Mouse (Mus musculus) lung, adult 18-20 months (tissue): ENCODE measurements around the gene Slc5a10.

Experiments
- DNase-seq, 2 experiments: peaks; one replicate each; pipeline ENCODE4 v3.0.0; 2022; ENCODE audit warnings: mixed read lengths in 2 of 2

The Slc5a10 gene

DNA sequence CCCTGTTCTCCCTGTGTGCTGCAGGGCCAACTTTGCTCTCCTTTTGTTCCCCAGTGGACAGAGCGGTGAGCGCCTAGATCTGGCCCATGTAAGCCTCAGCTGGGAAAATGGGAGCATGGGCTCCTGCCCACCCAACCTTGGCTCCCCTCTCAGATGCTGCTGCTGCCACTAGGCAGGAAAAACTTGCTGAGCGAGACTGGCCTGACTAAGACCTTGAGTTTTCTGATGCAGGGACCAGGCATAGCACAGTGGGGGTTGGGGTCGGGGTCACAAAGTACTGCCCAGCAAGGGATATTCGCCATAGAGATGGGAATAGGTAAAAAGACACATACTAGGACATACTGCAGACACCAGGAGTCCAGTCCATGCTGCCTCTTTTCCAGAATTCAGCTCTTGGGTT is 53.4 kb downstream of the Slc5a10 start:
- no peak for DNase-seq

GRCm38 (mm10) chr11:61665991-61666799 is 54.4 kb downstream of the Slc5a10 start:
- peak in 1 of 2 experiments; percentile 53 for DNase-seq

DNA sequence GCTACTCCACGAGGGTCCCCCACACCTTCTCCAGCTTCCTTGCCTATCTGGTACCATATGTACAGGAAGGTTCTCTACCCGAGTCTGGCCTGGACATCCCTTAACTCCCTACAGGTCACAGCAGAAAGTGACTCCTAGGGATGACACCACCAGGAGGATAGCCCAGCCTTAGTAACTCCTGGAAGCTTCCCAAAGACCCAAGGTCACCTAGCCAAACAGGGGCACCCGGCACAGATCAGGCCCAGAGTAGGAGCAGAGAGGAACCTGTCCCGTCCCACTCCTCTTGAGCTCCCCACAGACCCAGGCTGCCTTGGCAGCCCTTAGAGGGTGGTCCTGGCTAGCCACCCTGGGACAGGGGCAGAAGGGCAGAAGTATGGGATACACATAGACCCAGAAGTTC is 55.2 kb downstream of the Slc5a10 start:
- DNase-seq: no peak

GRCm38 (mm10) chr11:61662189-61662588 is 58.4 kb downstream of the Slc5a10 start:
- DNase-seq: no peak

DNA sequence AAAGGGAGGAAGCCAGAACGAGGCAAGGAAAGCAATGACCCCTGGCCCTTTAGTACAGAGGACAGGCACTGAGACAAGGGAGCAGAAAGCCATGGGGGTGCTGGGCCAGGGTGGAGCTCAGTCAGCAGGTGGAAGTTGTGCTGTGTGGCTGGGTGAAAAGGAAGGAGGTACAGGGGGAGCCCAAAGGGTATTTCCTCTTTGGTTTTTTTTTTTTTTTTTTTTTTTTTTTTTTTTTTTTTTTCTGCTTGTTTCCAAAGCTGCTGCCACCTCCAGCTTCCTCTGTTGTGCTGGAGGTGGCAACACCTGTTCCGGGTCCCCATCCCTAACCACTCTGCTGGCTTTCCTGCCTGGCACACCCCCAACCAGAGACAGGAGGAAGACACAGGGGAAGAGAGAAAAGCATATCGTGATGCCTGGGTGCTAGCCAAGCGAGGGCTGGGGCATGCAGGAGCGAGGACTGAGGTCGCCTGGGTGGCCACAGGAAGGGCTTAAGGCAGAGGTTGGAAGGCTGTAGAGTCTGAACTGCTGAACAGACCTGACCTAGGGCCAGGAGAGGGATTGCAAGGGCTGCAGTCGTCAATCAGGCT is 59.7 kb downstream of the Slc5a10 start:
- DNase-seq: no peak

- DNase-seq: no peak
These were observed 60.6 kb downstream of the Slc5a10 start for GRCm38 (mm10) chr11:61660001-61660400.

DNA sequence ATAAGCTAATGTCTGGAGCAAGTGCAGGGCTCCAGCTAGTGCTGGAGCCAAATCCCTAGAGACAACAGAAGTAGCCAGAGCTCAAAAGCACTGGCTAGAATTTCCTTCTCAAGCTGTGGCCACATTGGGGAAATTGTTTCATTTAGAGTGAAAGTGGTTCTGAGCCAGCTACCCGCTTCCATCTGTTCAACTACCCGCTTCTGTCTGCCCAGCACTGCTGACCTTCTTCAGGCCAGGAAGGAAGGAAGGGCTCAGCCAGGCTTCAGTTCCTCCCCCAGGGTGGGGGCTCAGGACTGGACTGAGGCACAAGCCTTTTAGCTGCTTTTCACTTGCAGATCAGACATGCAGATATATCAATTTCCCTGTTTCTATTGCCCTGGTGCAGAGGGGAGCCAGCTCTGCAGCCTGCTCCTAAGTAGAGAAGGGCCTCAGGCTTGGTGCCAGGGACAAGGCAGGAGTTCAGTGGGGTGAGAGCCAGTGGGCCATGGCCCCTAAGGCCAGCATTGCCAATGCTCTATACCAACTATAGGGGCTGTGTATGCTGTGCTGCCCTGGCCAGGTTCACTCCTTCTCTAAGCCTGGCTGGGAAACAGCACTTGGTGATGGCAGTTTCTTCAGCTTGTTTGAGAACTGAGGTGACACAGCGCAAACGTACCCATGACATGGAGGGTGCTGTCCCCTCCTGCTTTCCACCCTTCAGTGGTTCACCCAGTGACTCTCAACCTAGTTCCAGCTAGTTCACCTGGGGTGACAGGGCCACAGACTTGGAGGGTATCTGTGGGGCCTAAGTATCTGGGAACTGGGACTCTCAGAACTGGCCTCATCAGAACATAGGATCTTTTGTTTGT is 61.4 kb downstream of the Slc5a10 start:
- DNase-seq: no peak

GRCm38 (mm10) chr11:61658360-61658922 is 62.2 kb downstream of the Slc5a10 start:
- no peak for DNase-seq

DNA sequence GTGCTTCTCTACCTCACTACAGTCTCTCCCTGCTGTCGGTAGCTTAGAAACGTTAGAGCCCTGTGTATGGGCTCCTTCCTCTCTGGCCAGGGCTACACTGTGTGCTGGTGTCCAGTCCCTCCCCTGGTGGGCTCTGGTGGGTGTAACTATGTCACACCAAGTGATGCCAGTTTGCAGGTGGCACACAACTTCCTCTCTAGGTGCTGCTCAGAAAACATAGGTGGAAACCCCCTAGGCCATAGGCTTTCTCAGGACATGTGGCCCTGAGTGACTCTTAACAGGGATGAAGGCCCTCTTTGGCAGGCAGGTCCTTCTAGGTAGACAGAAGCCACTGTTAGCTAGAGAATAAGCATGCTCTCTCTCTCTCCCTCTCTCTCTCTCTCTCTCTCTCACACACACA is 63.2 kb downstream of the Slc5a10 start:
- DNase-seq: no peak

DNA sequence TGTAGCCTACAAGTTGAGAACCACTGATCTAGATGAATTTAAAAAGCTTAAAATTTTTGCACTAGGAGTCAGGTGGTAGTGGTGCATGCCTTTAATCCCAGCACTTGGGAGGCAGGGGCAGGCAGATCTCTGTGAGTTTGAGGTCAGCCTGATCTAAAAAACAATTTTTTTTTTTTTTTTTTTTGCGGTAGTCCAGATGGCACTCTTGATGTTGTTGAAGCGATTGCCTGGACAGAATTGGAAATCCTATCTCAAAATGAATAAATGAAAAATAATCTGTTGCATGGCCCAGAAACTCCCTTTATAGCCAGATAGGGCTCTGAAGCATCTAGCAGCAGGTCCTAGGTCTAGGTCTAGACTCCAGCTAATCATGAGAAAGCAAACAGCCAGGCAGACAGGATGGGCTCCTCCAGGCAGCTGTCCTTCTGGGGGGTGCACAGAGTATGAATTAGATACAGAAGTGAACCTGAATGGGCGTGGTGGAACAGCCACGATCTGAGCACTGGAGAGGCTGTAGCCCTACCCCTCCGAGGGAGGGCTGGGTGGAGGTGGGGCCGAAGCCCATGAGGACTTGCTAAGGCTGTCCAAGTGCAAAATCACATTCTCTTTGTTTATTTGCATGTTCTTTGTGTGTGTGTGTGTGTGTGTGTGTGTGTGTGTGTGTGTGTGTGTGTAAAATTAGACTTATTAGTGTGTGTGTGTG is 64.3 kb downstream of the Slc5a10 start:
- DNase-seq: no peak

GRCm38 (mm10) chr11:61655649-61656048 is 65.0 kb downstream of the Slc5a10 start:
- no peak for DNase-seq

DNA sequence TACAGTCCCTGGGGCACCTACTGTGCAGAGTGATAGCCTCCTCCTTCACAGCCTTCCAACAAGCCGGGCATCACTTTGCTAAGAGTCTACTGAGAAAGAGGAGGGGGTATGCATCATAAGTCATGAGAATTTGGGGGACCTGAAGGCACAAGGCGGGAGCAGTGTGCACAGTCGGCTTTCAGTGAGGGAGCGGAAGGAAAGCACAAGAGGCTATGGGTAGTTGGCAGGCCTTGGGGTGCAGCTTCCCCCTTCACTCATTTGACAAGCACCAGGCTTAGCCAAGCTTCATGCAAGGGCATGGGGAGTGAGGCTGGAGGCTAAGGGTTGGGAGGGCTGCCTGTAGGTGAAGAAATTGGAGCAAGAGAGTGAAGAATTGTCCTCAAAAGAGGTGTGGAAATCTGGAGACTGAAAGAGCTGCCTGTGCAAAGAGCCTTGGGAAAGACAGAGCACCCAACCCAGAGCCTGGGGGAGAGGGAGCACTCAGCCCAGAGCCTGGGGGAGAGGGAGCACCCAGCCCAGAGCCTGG is 65.8 kb downstream of the Slc5a10 start:
- no peak for DNase-seq

- no peak for DNase-seq
These were observed 67.1 kb downstream of the Slc5a10 start for GRCm38 (mm10) chr11:61653568-61653967.

DNA sequence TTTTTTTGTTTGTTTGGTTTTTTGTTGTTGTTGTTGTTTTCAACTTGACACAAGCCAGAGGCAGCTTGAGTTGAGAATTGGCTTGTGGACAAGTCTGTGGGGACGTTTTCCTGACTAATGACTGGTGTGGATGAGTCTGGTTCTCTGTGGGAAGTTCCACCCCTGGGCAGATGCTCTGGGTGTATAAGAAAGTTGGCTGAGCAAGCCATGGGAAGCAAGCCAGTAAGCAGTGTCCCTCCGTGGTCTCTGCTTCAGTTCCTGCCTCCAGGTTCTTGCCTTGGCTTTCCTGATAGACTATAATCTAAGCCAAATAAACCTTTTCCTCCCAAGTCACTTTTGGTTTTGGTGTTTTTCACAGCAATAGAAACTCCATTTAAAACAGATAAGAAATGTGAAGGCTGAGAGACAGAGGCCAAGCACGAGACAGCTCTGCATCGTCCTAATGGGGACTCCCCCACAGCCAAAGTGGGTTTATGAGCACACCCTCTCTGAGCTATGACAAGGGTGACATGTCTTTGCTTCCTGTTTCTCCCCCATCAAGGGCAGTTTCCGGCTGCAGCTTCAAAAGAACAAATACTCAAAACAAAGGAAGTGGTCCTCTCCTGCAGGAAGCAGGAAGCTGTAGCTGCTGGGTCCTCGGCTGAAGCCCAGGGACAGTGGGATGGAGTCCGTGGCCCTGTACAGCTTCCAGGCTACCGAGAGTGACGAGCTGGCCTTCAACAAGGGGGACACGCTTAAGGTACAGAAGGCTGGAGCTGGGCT is 67.8 kb downstream of the Slc5a10 start, which contains the start of gene Grap:
Gene Grap, plus strand, starts transcription at position 580 of the 762 bp plus-strand sequence.
- peak; percentile 70 to 78 for DNase-seq

DNA sequence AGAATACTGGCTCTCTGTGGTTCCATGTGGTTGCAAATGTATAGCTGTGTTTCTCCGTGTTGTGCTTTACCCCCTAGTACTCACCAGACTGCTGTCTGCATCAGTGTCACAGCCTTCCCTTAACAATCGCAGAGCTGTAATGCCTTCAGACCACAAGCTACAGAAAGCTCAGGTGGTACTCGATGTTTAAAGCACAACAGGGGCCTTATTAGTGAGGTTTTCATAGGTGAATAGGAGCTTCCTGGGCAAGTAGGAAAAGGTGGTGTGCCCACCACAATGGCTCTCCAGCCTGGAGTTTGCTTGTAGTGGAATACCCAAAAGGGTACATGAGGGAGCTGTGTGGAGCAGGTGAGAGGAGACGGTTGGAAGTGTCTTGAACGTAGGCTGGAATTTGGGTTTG is 68.4 kb downstream of the Slc5a10 start:
- DNase-seq: no peak

DNA sequence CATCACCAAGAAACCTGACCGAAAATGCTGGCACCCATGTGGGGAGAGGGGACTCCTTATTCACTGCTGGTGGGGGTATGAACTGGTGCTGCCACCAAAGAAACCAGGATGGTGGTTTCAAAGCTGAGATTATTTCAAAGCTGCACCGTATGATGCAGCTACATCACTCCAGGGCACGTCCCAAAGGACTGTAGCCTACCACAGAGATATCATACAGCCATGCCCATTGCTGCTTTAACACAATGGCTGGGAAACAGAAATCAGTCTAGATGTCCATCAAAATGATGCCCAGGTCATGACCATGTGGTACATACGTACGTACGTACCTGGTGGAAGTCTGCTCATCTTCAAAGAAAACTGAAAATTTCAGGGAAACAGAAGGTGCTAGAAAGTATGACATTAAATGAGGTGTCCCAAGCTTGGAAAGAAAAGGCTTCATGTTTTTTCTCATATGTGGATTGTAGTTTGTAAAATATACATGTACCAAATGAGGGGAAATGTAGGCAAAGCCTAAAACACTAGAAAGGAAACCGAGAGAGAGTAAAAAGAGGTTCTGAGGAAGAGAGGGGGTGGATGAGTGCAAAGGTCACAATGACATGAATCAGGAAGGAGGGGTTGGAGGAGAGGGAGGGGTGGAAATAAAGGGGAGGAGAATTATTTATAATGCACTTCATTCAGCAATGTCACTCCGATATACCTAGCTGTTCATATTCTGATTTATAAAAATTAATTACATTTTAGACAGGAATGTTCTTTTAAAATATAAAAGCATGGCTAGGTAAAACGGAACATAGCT is 70.0 kb downstream of the Slc5a10 start:
- no peak for DNase-seq

DNA sequence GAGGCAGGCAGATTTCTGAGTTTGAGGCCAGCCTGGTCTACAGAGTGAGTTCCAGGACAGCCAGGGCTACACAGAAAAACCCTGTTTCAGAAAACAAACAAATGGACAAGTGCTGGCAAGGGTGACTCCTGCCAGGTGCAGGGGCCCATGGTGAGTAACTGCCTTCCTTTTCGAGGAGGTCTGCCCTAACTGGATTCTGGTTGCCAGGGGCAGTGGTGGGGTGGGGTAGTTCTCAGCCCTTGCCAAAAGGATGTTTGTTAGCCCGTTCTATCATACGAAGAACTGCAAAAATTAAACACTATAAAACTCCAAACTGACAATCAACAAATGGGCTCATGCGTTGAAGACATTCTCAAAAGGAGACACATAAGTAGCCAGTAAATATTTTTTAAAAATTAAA is 71.0 kb downstream of the Slc5a10 start:
- DNase-seq: no peak

DNA sequence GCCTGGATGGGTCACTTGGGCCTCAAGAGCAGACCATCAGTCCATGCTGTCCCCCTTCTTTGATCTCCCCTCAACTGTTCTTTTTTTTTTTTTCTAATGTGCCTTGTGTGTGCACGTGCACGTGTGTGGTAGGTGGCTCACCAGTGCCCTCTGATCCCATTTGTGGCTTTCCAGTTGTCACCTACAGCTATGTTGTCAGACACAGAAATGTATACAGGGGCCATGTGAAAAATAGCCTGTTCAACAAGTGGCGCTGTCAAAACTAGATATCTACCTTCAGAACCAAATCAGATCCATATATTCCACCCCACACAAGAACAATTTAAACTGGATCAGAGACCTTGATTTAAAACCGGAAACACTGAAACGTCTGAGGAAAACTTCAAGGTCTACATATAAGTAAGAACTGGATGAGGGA is 71.5 kb downstream of the Slc5a10 start:
- DNase-seq: no peak

DNA sequence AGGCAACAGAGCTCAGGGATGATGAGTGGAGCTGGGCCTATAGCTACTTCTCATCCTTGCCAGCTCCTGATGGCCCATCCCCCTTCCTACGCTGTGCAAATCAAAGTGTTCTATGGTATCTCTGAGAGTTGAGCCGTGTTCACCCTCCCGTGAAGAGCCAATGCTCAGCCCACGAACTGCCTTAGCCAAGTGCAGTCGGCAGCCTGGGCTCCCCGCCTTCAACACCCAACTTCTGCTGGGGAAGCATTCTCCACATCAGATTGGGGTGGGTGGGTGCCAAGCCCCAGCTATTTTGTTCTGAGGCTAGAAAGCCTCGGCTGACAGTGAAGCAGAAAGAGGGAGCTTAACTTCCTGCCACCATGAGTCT is 71.9 kb downstream of the Slc5a10 start:
- DNase-seq: no peak

- peak in 1 of 2 experiments; percentile 30 for DNase-seq
These were observed 72.5 kb downstream of the Slc5a10 start for GRCm38 (mm10) chr11:61647956-61648748.
